Mouse (Mus musculus) bone marrow macrophage, adult 2 months (primary cell): ENCODE data around the gene Brd4. TPM values are rescaled to one million over a fixed set of nuclear protein-coding genes. Genes with fewer than 3 reads are reported as not detected.

Experiments
- H3K27ac ChIP-seq: 2 replicates; pipeline ENCODE4 v1.5.1; 2012; ENCODE audit warnings: low read depth, low read length; ENCODE audit not compliant: insufficient read depth
- H3K4me1 ChIP-seq: 2 replicates; pipeline ENCODE4 v1.6.1; 2012; ENCODE audit warnings: low read length; ENCODE audit not compliant: control insufficient read depth, insufficient read depth
- H3K4me3 ChIP-seq: 2 replicates; pipeline ENCODE4 v1.5.1; 2012; ENCODE audit warnings: mild to moderate bottlenecking, low read length, moderate library complexity; ENCODE audit not compliant: insufficient read depth
- CTCF ChIP-seq: IDR thresholded peaks from 2 replicates; pipeline ENCODE4 v1.5.1; 2012; ENCODE audit warnings: low read depth, mild to moderate bottlenecking, low read length, moderate library complexity
- POLR2A ChIP-seq: IDR thresholded peaks from 2 replicates; pipeline ENCODE4 v1.6.1; 2012; ENCODE audit warnings: mild to moderate bottlenecking, low read depth, low read length, borderline replicate concordance
- polyA plus RNA-seq: library from polyadenylated mRNA; stranded (reverse); fragments of >200 nt; gene quantifications from 2 replicates; pipeline ENCODE4 v1.2.4, GENCODE M21; 2012; ENCODE audit not compliant: missing spikeins, insufficient read depth, insufficient read length

Gene Brd4
- polyA plus RNA-seq, 1 experiment, result 88.2 TPM

GRCm38 (mm10) chr17:32257944-32258343 lies 26.6 kb downstream of the Brd4 start:
- TF ChIP-seq POLR2A, result no peak
- no peak for TF ChIP-seq CTCF
- Histone ChIP-seq H3K4me3 (no peak overlapping the region), H3K4me1 (peaks cover 9% of the 10 kb centered on the region), H3K27ac (no peak overlapping the region)

DNA sequence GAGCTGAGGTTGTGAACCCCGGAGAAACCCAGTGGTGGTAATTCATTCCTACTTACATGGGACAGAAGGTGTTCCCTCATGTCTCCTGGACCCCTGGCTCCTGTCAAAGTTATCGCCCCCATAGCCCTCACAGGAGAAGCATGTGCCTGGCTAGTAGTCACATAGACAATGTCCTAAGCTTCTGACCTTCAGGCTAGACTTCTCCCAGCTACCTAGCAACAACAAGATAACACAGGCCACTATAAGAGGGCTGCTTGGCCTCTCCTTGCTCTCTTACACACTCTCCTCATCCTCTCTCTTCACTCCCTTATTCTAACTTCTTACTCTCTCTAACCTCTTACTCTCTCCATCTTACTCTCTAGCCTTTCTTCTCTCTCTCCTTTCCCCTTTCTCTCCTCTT lies 27.1 kb downstream of the Brd4 start:
- Histone ChIP-seq H3K4me1 (peaks cover 12% of the 10 kb centered on the region), H3K27ac (no peak overlapping the region), H3K4me3 (no peak overlapping the region)
- TF ChIP-seq CTCF (no peak), POLR2A (no peak)

DNA sequence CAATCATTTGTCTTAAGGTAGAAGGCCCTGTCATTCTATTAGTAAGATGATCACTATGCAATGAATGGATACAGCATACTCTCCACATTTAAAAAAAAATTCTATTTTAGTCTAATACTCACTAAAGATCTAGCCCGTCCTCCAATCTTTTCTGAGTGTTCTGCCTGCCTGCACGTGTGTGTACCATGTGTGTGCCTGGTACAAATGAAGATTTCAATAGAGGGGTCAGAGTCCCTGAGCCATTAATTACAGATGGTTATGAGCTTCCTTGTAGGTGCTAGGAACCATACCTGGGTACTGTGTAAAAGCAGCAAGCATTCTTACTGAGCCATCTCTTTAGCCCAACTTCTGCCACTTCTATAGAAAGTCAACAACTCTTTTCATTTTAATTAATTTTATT lies 27.6 kb downstream of the Brd4 start:
- no peak overlapping the region for H3K27ac ChIP-seq
- no peak for TF ChIP-seq POLR2A
- TF ChIP-seq CTCF, result no peak
- H3K4me3 ChIP-seq, result no peak overlapping the region
- H3K4me1 ChIP-seq, result peaks cover 16% of the 10 kb centered on the region

DNA sequence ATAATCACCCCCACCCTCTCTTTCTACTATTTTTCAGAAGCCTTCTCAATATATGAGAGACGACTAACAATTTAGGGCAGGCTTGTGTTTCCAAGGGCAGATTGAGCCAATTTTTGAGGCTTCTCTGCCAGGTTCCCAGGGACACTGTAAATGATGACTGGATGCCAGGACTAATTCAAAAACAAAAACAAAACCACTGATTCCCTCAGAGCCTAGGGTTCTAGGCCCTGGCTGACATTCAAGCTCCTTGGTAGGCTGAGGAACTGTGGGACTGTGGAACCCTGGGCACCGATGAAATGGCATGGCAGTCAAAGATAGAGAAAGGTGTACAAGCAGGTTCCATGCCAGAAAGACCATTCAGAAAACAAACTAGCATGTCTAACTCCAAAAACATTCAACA lies 31.3 kb downstream of the Brd4 start:
- TF ChIP-seq POLR2A, result no peak
- TF ChIP-seq CTCF, result no peak
- no peak overlapping the region for H3K4me3 ChIP-seq
- no peak overlapping the region for H3K27ac ChIP-seq
- peaks cover 21% of the 10 kb centered on the region for H3K4me1 ChIP-seq

DNA sequence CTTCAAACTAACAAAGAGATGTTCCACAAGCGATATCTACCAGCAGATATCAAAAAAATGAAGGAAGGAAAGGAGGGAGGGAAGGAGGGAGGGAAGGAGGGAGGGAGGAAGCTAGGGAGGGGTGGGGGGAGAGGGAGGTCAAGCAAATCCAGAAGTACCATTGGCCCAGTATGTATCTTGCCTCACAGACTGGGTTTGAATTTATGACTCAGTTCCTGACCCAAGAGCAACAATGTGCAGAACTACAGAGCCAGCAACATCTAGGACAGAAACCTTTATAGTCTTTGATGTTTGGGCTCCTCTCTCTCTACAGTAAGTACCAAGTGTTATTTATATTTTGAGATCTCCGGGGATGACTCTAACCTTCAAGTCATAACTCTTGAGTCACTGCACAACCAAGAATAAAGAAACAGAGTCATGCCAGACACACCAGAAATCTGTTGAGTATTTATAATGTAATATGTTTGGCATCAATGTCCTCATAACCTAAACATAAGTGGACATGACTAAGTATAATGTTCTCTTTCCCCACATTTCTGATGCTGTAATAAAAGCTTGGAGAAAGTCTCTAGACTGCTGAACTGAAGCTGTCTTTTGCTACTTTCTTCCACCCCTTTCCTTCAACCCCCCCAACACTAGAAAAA lies 32.6 kb downstream of the Brd4 start:
- no peak overlapping the region for H3K4me3 ChIP-seq
- TF ChIP-seq POLR2A (no peak), CTCF (no peak)
- peaks cover 21% of the 10 kb centered on the region for H3K4me1 ChIP-seq
- no peak overlapping the region for H3K27ac ChIP-seq

DNA sequence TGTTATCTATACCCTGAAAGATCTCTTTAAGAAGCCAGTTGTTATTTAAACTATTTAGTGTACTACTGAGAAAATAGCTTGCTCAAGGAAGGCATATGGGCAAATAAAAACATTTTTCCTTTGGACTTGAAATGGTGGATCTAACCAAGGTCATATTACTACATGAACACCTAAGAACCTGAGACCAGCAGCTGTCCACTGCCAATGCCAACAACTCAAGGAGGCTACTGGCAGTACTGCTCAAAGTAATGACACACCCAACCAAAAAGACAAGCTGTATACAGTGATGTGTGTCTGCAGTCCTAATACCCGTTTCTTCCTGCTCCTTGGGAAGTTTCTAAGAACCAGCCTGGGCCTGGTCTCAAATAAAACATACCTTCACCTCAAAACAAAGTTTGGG lies 34.5 kb downstream of the Brd4 start:
- Histone ChIP-seq H3K4me1 (peaks cover 21% of the 10 kb centered on the region), H3K27ac (no peak overlapping the region), H3K4me3 (no peak overlapping the region)
- TF ChIP-seq CTCF (no peak), POLR2A (no peak)

DNA sequence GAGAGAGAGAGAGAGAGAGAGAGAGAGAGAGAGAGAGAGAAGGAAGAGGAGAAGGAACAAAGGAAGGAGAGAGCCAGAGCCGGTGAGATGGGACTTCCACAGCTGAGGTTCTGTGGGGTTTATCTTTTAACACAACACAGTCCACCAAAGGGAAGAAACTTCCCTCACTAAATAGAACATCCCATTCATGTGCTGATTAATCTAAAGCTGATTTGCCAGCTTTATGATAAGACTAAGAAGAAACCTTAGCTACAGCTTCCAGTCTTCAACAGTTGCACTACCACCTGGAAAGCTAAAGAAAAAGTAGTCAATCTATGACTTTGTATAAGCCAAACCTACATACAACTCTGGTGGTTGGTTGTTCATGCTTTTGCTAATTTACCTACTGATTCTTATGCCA lies 36.3 kb downstream of the Brd4 start:
- TF ChIP-seq CTCF (no peak), POLR2A (no peak)
- H3K4me3 ChIP-seq, result no peak overlapping the region
- peaks cover 17% of the 10 kb centered on the region for H3K4me1 ChIP-seq
- H3K27ac ChIP-seq, result no peak overlapping the region

DNA sequence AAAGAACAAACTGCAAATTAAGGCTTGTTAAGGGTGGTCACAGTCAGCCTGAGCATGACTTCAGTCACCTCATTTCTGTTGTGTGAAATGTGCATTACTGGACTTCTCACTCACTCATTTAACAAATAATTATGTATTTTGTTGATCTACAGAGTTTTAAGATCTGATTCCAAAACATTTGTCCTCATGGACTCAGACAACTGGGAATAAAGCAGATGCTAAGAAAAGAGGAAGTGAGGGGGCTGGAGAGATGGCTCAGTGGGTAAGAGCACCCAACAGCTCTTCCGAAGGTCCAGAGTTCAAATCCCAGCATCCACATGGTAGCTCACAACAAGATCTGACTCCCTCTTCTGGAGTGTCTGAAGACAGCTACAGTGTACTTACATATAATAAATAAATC lies 36.9 kb downstream of the Brd4 start:
- Histone ChIP-seq H3K27ac (no peak overlapping the region), H3K4me3 (no peak overlapping the region), H3K4me1 (peaks cover 13% of the 10 kb centered on the region)
- no peak for TF ChIP-seq CTCF
- no peak for TF ChIP-seq POLR2A

DNA sequence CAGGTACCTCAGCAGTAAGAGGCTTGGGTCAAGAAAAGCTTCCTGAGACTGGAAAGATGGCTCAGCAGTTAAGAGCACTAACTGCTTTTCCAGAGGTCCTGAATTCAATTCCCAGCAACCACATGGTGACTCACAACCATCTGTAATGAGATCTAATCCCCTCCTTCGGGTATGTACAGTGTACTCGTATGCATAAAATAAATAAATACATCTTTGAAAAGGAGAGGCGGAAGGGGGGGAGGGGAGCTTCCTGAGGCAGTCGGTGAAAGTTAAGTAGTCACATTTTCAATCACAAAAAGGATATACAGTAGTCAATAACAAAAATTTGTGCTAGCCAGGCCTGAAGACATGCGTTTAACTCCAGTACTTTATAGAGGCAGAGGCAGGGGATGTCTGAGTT lies 38.4 kb downstream of the Brd4 start:
- no peak overlapping the region for H3K27ac ChIP-seq
- no peak for TF ChIP-seq CTCF
- no peak for TF ChIP-seq POLR2A
- H3K4me3 ChIP-seq, result no peak overlapping the region
- H3K4me1 ChIP-seq, result peaks cover 5% of the 10 kb centered on the region

- Histone ChIP-seq H3K4me1 (peaks cover 17% of the 10 kb centered on the region), H3K4me3 (no peak overlapping the region), H3K27ac (no peak overlapping the region)
- TF ChIP-seq CTCF, result no peak
- no peak for TF ChIP-seq POLR2A
Measured at GRCm38 (mm10) chr17:32240881-32241531, 43.5 kb downstream of the Brd4 start.
